Mouse (Mus musculus) Patski (cell line): Measurements from ENCODE around the gene Sh3pxd2a. TPM values are rescaled to one million over a fixed set of nuclear protein-coding genes. Genes with fewer than 3 reads are reported as not detected.

Source experiments
- ATAC-seq: fragments of 100-300 bp; one replicate; pipeline ENCODE4 v1.8.0; 2021
- CTCF ChIA-PET: fragments of 350-600 bp; sonication (Branson Sonifier 250); formaldehyde crosslinking; loops from one replicate; lab custom pipeline; 2022; ENCODE audit warnings: inconsistent platforms; lab: Charles Lee
- POLR2A ChIA-PET: fragments of 350-600 bp; sonication (Branson Sonifier 250); formaldehyde crosslinking; loops from one replicate; lab custom pipeline; 2022; ENCODE audit warnings: antibody characterized with exemption, inconsistent platforms; lab: Charles Lee
- DNase-seq: peaks from one replicate; pipeline ENCODE4 v3.0.0-alpha.2; 2011; ENCODE audit warnings: low read depth, low spot score
- H3K27me3 ChIP-seq: fragments of 371-371 bp; one replicate; pipeline ENCODE4 v1.5.1; 2021
- CTCF ChIP-seq: fragments of 100-300 bp; IDR thresholded peaks from one replicate; pipeline ENCODE4 v1.5.1; 2021
- in situ Hi-C: fragments of 300-500 bp; cut with MboI; formaldehyde crosslinking; loops from 3 replicates; pipeline ENCODE4 v1.11.1; 2018; ENCODE audit warnings: low pct_unique_long_range_greater_than_20kb, mixed read lengths
- polyA plus RNA-seq: library from polyadenylated mRNA; unstranded; gene quantifications from one replicate; pipeline ENCODE4 v1.2.3, GENCODE M21; 2021

Gene Sh3pxd2a
- polyA plus RNA-seq, 1 experiment from 2014 or later: 37.3 TPM

- no peak for TF ChIP-seq CTCF
- ChIA-PET POLR2A (interaction anchor here (1.0 kb wide), 1 partner anchor 51 kb away, joined by 4 read pairs; no protein-coding TSS in a partner anchor), CTCF (interaction anchor here (1.2 kb wide), 1 partner anchor 23 kb away, joined by 3 read pairs; no protein-coding TSS in a partner anchor)
- DNase-seq (no peak), ATAC-seq (no peak)
- in situ Hi-C loops: no loop called here
- no peaks in the 10 kb centered on the region for H3K27me3 ChIP-seq
Observed at GRCm38 (mm10) chr19:47441541-47442293, 22.5 kb downstream of the Sh3pxd2a start.

- in situ Hi-C loops: no loop called here
- ChIA-PET CTCF (no interaction called here), POLR2A (no interaction called here)
- ATAC-seq: no peak
- DNase-seq: no peak
- TF ChIP-seq CTCF: no peak
- H3K27me3 ChIP-seq: no peaks in the 10 kb centered on the region
Observed at GRCm38 (mm10) chr19:47440967-47441366, 23.2 kb downstream of the Sh3pxd2a start.

- ATAC-seq (no peak), DNase-seq (no peak)
- CTCF ChIA-PET: interaction anchor here (0.9 kb wide), 1 partner anchor 11 kb away, joined by 3 read pairs; no protein-coding TSS in a partner anchor
- TF ChIP-seq CTCF: no peak
- no peaks in the 10 kb centered on the region for H3K27me3 ChIP-seq
- POLR2A ChIA-PET: no interaction called here
- in situ Hi-C loops: no loop called here
Observed at GRCm38 (mm10) chr19:47440435-47440803, 23.8 kb downstream of the Sh3pxd2a start.

GRCm38 (mm10) chr19:47439726-47440434, 24.3 kb downstream of the Sh3pxd2a start:
- no peak for DNase-seq
- no peak for TF ChIP-seq CTCF
- ChIA-PET CTCF (interaction anchor here (0.9 kb wide), 1 partner anchor 10 kb away, joined by 3 read pairs; no protein-coding TSS in a partner anchor), POLR2A (interaction anchor here (0.6 kb wide), 1 partner anchor 419 kb away, joined by 3 read pairs; no protein-coding TSS in a partner anchor)
- in situ Hi-C loops: no loop called here
- no peaks in the 10 kb centered on the region for H3K27me3 ChIP-seq
- no peak for ATAC-seq

- CTCF ChIA-PET: interaction anchor here (1.1 to 2.2 kb wide), 2 partner anchors 14 to 64 kb away, joined by 4 to 6 read pairs; no protein-coding TSS in a partner anchor
- POLR2A ChIA-PET: no interaction called here
- DNase-seq (no peak), ATAC-seq (no peak)
- TF ChIP-seq CTCF: no peak
- in situ Hi-C loops: no loop called here
- H3K27me3 ChIP-seq: no peaks in the 10 kb centered on the region
Observed at GRCm38 (mm10) chr19:47438445-47438844, 25.8 kb downstream of the Sh3pxd2a start.

- no peak for TF ChIP-seq CTCF
- ChIA-PET POLR2A (no interaction called here), CTCF (interaction anchor here (1.7 to 2.2 kb wide), 2 partner anchors 63 to 80 kb away, joined by 4 to 6 read pairs; no protein-coding TSS in a partner anchor)
- DNase-seq: no peak
- in situ Hi-C loops: no loop called here
- H3K27me3 ChIP-seq: no peaks in the 10 kb centered on the region
- ATAC-seq: no peak
Observed at GRCm38 (mm10) chr19:47437040-47437439, 27.2 kb downstream of the Sh3pxd2a start.

GRCm38 (mm10) chr19:47436236-47436635, 28.0 kb downstream of the Sh3pxd2a start:
- ATAC-seq (no peak), DNase-seq (no peak)
- POLR2A ChIA-PET: no interaction called here
- TF ChIP-seq CTCF: no peak
- CTCF ChIA-PET: interaction anchor here (1.7 to 2.2 kb wide), 2 partner anchors 62 to 79 kb away, joined by 4 to 6 read pairs; no protein-coding TSS in a partner anchor
- no peaks in the 10 kb centered on the region for H3K27me3 ChIP-seq
- in situ Hi-C loops: no loop called here

GRCm38 (mm10) chr19:47434655-47435054, 29.5 kb downstream of the Sh3pxd2a start:
- in situ Hi-C loops: no loop called here
- DNase-seq (no peak), ATAC-seq (no peak)
- POLR2A ChIA-PET: no interaction called here
- CTCF ChIA-PET: no interaction called here
- H3K27me3 ChIP-seq: no peaks in the 10 kb centered on the region
- TF ChIP-seq CTCF: no peak

GRCm38 (mm10) chr19:47432339-47432738, 31.9 kb downstream of the Sh3pxd2a start:
- POLR2A ChIA-PET: no interaction called here
- TF ChIP-seq CTCF: no peak
- CTCF ChIA-PET: no interaction called here
- in situ Hi-C loops: no loop called here
- no peak for DNase-seq
- no peaks in the 10 kb centered on the region for H3K27me3 ChIP-seq
- no peak for ATAC-seq

GRCm38 (mm10) chr19:47431189-47431931, 32.8 kb downstream of the Sh3pxd2a start:
- no peak for ATAC-seq
- ChIA-PET POLR2A (no interaction called here), CTCF (interaction anchor here (1.2 kb wide), 1 partner anchor 94 kb away, joined by 3 read pairs; no protein-coding TSS in a partner anchor)
- no peak for TF ChIP-seq CTCF
- no peak for DNase-seq
- no peaks in the 10 kb centered on the region for H3K27me3 ChIP-seq
- in situ Hi-C loops: no loop called here
